Mouse (Mus musculus): ENCODE data around the gene Pigk.

The Pigk gene

DNA sequence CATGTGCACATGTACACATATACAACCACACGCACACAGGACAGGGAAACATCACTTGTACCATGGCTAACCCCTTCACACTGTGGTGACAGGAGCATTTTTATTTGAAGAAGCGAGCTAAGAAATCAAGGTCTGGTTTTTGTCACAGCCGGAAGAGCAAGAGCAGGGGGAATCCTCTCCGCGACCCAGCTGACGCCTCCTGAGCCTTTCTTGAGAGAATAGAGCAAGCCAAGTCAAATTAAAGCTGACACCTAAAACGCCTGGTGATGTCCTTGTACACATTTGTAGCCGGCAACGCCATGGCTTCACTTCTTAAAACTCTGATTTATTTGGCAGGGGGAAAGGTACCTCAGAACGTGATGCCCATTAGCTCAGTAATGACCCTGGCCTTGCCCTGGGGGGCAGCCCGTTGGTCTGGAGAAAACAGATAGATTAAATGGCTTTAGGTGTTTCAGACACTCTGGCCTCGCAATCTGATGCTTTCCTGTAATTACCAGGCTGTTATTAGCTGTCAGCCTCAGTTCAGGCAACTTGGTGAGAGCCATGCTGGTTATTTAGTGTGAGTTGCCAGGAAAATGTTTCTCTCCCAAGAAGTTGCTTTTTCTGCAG, 141.2 kb downstream of the Pigk start:
- DNase-seq = no peak

DNA sequence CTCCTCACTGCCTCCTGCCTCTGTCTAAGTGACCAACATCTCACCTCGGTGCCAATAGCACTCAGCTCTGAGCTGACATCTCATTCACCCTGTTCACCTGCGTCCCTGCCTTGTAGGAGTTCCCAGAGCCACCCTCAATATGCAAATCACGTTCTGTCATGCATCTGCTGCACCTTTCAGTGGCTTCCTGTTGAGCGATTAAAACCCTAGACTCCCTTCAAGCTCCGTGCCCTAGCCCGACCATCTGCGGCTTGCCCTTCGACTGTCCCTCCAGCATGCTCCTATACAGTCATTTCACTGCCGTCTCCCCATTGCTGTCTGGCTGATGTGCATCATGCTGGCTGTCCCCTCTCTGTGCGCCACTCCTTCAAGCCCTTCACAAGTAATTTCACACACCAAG, 142.2 kb downstream of the Pigk start:
- DNase-seq = no peak

DNA sequence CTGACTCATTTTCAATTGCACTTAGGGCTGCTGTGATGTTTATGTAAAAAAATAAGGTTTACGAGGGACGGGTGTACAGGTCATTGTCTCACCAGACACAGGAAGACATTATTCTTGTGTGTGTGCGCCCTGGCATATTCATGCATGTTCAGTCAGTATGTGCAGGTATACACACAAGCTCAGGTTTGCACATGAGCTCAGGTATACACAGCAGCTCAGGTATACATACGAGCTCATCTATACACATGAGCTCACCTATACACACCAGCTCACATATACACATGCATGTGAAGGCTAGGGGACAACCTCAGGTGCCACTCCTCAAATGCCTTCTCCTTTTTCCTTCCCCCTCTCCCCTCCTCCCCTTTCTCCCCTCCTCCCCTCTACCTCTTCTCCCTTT, 147.6 kb downstream of the Pigk start:
- DNase-seq = no peak

DNA sequence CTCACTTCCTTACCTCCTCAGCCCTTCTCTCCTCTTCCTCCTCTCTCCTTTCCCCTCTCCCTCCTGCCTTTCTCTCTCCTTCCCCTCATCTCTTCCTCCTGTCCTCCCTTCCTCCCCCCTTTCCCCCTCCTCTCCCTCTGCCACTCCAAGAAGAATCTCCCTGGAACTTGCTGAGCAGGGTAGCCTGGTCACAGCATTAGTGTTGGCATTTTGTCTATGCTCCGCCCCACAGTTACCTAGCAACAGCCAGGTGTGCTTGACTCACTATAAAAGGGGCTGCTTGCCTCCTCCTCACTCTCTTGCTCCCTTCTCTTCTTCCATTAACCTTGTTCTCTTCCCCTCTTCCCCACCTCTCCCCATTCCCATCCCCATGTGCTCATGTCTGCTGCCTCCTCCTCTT, 148.1 kb downstream of the Pigk start:
- no peak for DNase-seq

DNA sequence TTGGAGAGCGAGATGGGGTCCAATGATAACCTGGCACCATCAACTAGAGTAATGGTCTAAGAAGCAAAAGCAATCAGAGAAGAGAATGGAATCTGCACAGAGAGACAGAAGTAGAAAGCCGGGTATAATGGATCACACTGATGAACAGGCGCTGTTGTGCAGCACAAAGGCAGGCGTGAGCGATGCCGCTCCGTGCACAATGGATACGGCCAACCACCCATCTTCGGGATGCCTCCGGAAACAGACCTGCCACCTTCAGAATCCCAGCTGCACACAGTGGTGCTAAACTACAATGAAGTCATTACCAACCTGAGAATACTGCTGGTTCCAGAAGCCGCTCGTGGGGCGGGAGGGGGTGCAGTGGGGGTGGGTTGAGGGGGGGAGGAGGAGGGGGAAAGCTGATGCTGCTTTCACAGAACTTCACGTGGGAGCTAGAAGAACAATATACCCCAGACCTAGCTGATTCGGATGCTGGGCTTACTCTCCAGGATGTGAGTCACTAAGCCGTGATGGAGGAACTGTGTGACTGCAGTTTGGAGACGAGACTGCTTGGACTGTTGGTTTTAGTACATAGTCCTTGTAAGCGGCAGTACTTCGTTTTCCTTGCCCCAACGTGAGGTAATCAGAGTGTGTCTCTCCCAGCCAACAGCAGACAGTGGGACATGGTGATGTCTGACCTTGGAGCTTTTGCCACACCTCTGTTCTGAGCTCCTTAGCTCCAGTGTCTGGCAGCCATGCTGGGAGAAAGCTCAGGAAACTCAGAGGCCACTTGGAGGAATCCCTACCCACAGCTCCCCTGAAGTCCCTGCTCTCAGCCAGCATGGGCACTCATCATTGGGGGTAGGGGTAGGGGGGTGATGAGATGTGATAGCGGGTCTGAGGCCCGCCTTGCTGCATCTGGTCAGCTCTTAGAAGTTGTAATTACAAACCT, 152.4 kb downstream of the Pigk start:
- peak; percentile 25 for DNase-seq

DNA sequence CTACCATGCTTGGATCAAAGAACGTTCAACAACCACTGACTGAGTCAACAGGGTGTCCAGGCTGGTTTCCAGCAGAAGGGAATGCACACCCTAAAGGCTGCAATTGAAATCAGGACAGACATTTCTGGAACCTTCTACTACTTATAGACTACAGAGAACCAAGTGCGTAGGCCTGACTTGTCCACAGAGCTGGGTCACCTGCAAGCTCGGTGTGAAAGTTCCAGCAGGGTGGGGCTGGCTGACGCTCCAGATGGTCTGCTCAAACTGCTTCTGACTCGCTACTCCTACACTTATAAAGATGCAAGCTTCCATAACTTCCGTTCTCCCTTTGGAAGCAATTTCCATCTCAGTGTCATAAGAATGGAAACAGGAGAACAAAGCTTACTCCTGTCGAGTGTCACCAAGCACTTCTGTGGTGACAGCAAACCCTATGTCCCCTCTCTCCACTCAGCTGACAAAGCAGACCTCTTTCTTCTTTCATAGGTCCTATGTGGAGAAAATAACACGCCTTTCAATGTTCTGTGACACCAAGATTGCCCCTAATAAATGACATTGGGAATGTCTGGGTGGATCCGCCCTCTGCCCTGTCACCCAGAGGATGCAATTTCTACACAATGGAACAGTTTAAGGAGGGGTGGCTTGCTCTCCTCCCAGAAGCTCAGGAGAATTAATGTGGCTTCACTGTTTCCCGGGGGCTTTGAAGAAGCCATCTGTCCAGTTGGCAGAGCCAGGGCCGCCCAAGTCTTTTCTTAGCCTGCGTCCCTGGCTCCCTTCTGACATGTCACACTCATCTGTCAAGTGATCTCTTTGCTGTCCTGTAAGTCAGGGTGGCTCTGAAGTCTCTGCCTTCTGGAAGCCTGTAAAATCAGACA, 154.0 kb downstream of the Pigk start:
- peak; percentile 66 for DNase-seq

DNA sequence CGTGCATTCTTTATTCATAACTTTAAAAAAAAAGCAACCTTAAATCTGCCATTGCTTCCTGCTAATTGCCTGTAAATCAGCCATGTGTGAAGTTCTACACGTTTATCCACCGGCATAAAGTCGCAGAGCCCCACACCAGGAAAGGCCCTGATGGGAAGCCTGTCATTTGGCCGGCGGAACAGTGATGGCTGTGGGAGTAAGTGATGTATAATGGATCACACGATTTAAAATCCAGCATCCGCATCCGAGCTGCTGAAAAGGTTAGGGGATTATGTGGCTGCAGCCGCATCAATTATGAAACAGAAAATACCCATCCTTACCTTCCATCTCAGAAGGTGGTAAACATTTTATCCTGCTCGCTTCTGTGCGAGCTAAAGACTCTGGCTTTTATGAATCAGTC, 158.2 kb downstream of the Pigk start:
- DNase-seq = no peak

DNA sequence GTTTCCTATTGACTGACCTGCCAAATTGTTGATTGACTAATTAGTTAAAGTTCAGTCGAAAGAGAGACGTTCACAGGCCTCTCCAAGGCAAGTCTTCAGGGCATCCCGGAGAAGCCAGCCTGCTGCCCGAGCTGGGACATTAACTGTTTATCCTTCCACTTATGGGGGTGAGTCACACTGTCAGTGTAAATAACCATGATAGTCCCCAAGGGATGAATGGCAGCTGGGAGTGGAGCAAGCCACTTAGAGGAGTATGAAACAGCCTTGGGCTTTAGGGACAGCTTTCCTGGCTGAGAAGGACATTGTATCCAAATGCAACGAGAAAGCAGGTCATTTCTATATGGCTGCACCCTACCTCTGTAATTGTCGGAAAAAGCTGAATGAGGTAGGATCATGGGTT, 158.7 kb downstream of the Pigk start:
- DNase-seq = no peak

DNA sequence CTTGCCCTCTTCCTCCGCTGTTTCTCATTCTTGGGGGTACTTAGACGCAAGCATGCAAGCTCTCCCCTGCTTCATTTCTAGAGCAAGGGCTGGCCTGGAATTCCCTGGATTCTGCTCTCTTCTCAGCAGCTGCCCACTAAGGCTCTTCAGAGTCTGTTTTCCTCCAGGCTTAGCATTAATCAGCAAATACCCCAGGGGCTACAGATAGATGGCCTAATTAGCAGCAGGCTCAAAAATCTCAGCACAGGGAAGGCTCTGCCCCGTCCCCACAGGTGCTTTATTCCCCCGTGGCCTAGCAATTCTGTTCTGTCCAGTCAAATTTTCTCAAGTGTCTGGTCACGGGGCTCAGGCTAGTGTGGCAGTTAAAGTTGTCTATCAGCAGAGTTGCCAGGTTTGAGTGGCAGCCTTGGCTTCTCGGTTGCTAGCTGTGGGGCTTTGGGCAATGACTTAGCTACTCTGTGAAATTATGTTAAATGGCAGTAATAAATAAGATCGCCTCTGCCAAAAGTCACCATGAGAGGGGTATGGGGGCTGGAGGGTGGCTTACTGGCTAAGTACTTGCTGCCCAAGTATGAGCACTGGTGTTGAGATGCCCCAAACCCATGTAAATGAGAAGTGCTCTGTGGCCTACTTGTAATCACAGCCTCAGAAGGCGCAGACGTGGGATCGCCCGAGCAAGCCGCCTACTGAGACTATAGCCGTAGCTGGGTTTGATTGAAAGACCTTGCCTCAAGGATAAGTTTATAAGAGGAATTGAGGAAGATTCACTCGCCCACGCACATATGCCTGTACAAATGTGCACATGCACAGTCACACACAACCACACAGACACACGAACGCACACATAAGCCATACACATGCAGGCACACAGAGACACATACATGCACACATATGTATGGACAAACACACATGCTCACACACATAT, 160.8 kb downstream of the Pigk start:
- peak; percentile 45 for DNase-seq

DNA sequence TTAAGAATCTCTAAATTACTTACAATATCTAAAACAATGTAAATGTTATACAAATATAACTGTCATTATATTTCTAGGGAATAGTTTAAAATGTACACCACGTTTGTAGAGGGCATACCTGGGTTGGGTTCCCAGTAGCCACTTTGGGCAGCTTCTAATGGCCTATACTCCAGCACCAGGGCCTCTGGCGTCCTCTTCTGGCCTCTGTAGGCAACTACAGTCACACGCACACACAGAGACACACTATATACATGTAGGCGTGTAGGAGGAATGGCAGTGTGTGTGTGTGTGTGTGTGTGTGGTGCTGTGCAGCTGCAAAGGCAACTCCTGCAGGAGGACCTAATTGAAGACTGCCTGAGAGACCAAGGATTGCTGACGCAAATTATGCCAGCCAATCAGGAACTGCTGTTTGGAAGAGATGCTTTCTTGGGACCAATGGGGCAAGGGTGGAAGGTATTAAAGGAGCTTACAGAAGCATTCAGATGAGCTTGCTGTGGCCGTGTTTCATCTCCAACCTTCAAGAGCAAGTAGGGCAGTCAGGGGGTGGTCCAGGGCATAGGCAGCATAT, 161.9 kb downstream of the Pigk start:
- DNase-seq = no peak

DNA sequence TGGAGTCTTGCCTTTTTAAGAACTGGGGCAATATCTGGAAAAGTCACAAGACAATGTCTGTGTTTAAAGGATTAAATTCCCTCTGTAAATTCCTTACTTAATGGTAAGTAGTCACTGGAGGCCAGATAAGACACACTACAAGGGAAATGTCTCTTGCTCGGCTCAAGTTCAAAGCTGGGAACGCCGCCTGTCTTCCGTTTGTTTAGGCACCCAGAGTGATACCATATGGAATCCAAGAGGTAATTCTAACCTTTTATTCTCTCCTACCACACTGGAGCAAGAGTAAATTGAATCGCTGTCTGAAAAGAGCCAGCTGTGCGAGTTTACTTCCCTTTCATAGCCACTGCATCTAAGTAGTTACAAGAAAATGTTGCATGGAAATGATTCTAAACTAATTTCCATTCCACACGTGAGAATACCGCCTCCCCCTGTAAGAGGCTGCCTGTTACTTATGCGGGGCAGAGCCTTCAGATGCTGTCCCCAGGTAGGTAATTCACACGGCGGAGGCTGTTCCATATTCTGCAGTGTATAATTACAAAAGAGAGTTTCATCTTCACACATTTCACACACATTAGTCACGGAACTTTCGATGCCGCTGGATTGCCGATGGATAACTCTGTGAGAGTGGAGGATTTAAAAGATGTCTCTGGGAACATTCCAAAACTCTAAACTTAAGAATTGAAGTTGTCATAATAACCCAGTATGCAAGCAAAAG, 166.4 kb downstream of the Pigk start:
- peak; percentile 42 for DNase-seq

DNA sequence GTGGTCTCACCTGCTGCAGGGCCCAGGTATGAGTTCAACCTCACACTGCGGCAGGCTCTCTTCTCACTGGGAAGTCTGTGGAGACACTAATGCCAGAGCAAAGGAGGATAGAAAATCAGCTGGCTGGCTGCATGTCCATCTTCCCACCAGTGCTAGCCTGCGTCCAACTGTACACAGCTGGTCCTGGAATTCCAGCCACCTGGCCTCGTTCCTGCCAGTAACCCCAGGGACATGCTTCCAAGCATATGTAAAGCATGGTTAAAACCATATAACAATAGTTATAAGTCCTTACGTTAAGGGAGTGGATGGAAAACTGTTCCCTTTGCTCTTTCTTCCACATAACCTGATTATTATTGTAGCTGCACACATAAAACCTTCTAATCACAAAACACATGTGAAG, 167.8 kb downstream of the Pigk start:
- no peak for DNase-seq

DNA sequence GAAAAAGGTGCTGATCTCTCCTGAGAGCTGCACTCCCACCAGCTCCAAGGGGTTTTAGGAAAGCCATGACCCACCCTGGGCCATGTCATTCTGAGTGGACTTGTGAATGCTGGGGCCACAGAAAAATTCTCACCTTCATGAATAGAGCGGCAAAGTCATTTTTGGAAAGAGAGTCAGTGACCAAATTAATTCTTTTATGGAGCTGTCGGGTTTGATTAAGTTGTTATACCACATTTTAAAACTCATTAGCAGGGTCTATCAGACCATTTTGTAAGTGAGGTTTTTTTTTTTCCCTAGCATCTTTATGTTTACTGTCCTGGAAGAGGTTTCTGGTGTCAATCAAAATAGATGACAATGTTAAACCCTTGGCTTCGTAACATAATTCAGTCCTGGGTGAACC, 169.7 kb downstream of the Pigk start:
- no peak for DNase-seq

DNA sequence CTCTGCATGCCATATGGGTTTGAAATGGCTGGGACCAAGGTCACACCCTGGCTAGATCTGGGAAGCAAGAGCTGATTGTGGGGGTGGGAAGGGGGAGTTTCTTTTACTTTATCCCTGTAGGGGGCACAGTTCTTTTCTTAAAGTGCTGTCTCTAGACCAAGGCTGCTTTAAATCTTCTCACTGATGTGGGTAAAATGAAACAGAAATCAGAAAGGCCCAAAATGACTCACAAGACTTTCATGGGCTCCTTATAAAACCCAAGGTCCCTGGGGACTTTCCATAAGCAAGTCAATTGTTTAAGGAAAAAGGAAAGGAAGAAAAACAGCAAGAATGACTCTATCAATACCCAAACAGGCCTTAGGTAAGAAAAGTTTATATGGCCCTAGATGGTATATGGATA, 172.8 kb downstream of the Pigk start:
- DNase-seq = no peak

DNA sequence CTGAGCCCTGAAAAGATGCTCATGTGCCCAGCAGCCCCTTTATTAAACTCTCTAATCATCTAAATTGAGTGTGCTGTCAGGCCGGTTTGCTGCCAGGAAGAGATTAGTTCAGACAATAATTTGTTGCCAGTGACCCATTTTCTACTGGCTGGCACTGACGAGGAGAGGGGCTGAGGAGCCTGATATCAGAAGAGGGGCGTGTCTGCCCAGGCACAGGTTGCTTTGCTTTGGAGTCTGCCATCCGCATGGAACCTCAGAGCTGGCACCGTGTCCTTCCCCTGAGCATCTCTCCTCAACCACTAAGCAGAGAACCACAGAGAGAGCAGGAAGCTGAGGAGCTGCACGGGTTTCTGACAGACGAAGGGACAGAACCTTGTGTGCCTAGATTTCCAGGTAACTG, 174.2 kb downstream of the Pigk start:
- DNase-seq = no peak

DNA sequence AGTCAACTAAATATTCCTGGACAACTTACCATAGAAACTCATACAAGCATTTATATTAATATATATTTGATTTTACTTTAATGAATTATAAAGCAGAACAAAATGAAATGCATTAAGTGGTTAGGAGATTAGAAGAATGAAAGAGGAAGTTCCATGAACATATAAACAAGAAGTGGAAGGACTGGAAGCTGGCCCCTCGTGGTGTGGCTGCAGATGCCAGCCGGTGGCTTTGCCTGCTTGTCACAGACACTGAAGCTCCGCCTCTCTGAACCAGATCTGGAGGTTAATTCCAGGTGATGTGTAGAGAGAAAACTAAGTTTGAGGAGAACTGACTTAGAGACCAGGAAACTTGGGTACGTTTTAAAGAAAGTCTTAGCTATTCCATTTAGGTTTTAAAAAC, 181.0 kb downstream of the Pigk start:
- no peak for DNase-seq

DNA sequence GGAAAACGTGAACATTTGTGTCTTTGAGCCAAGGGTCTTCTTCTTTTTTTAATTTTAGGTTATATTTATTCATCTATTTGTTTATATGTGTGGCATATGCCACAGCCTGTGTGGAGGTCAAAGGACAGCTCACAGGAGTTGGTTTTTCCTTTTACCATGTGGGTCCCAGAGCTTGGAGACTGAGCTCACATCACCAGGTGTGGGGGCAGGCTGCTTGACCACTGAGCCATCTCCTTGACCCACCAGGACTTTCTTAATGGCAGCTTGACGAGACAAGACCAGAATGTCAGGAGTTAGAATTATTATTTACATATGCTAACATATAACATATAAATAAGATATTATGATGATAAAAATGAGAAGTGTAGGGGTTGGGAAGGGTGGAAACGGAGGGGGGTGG, 182.2 kb downstream of the Pigk start:
- DNase-seq = no peak

DNA sequence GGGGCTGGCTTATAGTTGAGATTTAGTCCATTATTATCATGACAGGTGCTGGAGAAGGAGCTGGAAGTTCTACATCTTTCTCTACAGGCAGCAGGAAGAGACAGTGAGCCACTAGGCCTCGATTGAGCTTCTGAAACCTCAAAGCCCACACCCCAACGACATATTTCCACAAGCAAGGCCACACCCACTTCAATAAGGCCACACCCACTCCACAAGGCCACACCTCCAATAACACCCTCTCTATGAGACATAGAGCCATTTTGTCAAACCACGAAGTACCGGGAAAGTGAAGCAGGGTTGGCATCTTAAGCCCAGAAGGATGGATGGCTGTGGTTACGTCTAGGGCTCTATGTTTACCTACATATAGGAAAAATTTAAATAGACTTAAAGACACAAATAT, 183.3 kb downstream of the Pigk start:
- no peak for DNase-seq

DNA sequence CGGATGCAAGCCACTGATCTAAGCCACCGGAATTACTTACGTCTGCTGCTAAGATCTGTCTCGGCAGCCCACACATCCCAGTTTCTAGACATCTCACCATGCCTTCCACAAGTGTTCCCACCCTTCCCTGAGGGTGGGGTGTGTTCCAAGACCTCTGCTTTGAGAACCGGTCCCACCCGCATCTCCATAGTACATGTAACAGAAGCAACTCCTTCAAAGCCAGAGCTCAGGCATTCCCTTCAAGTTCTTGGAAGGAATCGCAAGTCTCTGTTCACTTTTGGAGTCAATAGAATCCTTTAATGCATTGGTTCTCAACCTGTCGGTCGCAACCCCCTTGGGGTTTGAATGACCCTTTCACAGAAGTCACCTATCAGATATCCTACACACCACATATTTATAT, 185.0 kb downstream of the Pigk start:
- DNase-seq = no peak

DNA sequence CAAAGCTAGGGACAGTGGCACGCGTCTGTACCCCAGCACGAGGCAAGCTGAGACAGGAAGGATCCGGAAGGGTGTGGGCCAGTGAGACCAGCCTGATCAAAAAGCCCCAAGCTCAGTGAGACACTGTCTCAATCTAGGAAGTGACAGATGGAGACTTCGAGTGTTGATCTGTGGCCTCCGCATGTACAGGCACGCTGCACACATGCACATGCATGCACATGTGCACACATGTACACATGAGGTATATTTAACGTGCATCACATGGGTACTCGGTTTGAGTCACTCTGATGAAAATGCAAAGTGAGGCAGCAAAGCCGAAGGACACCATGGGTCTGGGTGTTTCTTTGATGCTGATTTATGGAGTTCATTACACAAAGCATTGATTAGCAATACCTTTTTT, 191.1 kb downstream of the Pigk start:
- no peak for DNase-seq

DNA sequence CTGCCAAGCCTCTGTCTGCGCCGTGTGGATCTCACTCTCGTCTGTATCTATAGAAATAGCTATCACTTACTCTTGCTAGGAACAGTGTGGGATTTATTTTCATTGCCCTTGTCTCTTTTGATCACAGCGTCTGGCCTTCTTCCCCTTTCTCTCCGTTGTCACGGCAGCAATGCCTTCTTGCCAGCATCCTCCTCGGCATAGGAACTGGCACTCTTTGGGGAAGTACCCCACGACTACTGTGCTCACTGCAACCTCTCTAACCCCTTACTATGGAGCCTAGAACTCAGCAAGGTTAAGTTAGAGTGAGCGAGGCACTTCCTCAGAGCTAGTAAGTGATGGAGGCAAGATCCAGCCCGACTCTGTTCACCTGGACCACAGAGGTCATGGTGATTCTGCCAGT, 191.9 kb downstream of the Pigk start:
- no peak for DNase-seq

All from right cerebral cortex, adult 18-20 months (tissue).